Mouse (Mus musculus): ENCODE data around the gene Efcab10. TPM values are rescaled to one million over a fixed set of nuclear protein-coding genes. Genes with fewer than 3 reads are reported as not detected.

Gene Efcab10
- total RNA-seq (2021) = not detected

DNA sequence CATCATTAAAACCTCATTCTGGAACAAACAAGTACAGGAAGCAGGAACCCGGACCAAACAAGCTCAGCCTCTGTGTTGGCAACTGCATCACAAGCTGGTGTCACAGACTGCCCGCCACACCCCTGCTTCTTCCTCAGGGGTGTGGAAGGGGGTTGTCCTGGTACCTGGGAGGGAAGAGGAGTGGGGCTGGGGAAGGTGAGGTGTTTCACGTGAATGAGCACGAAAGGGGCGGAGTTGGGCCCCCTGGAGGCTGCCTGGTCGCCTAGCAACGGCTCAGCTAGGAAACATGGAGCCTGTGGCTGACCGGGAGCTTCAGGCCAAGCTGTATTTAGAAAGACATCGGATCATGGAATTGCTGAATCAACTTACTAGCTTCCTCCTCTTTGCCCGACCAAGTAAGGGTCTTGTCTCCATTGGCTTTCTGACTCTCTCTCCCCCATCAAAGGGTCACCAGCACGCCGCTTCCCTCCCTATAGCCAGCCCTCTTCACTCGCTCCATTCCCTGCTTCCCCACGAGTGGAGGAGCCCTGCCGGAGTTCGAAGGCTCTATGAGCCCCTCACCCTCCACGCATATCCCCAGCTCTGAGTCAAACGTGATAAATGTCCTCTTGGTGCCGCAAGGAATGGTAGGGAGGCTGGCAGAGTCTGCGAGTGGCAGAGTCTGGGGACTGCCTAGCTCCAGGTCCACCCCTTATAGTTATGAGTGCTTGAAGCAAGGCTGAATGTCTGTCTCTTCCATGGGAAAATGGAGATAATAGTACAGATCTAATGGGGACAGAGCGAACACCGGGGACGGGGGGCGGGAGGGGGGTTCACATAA, at the start of gene Efcab10:
TSS of gene Efcab10 (plus strand) at position 51 of the 820 bp plus-strand sequence.
- DNase-seq = no peak
- intact Hi-C loops (cut with DNase I) = no loop called here

DNA sequence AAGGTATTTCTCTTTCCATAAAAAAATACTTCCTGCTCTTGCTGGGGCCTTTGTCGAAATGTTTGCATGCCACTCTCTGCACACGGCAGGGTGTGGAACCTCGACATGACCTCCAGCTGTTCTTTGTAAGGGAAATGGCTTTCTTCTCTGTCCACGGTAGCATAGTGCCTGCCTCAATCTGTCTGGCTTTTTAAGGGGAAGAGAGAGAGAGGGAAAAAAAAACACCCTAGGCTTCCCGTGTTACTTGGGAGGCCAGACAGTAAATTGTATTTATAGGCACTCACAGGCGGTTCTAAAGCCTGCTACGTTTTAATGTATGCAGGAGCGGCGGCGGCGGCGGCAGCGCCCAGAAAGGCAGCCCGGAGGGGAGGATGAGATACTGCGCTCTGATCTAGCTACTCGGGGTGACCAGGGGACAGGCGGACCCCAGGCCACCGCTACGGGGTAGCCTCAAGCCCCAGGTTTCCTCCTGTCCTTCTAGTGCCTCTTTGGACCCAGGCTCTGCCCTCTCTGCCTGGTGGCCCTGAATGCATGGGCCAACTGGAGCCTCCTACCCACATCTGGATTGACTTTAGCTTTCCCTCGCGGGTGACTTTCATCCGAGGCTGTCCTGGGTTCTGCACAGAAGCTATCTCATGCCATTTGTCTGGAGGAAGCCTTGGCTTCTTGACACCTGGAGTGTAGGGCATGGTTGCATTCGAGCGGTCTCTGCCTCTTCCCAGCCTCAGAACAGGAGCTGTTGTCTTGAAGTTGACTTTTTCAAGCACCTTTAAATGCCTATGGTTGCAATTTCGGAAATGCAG, 49.5 kb upstream of the Efcab10 start:
- DNase-seq = no peak
- intact Hi-C loops (cut with DNase I) = no loop called here

DNA sequence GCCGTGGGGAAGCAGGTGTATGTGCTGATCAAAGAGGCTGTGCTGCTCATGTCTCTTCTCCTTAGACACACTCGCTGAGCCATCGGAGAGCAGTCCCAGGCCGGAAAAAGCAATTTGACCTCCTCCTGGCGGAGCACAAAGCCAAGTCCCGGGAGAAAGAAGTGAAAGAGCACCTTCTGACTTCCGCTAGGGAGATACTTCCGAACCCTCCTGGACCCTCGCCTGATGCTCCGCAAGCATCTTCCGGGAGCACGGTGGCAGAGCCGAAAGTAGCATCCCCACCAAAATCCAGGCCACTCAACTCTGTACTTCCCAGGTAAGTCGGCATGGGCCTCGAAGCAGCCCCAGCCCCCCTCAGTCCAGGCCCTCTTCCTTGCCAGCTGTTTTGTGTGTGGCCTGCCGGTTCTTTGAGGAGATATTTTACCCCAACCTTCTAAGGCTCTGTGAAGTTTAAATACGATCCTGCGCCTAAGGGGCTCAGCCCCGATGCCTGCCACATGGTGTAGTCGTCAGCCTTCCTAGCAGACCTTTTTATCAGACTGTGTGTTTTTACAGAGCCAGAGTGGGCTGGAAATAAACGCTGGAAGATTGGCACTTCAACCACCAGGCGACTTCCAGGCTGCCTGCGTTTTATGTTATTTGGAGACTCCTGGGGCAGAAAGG, 48.8 kb upstream of the Efcab10 start:
- intact Hi-C loops (cut with DNase I) = no loop called here
- no peak for DNase-seq

DNA sequence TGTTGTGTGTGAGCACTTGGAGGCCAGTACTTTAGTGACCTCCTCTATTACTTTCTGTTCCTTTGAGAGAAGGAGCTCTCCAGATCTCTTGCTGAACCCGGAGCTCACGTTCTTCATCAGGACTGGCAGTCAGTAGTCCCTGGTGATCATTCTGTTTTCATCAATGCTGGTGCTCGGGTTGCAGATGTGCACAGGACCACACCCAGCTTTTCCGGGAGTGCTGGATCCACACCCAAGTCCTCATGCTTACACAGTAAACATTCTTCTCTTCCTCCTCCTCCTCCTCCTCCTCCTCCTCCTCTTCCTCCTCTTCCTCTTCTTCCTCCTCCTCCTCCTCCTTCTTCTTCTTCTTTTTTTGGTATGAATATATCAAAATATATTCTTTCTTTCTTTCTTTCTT, 42.0 kb upstream of the Efcab10 start:
- no peak for DNase-seq
- intact Hi-C loops (cut with DNase I) = no loop called here

DNA sequence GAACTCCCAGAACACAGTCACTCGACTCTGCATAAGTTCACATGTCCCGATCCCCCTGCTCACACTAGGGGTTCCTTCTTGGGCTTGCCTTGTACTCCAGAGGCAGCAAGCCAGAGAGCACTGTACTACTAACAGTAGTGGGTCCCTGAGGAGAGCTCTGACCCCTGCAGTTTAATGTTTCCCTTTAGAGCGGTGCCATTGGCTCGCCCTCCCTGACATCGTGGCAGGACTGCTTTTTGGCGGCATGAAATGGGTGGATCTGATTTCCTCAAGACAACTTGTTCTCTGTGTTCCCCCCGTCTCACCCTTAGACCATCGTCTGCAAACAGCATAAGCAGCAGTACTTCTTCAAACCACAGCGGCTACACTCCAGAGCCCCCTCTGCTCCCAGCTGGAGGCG, 36.3 kb upstream of the Efcab10 start:
- no peak for DNase-seq
- intact Hi-C loops (cut with DNase I) = no loop called here

DNA sequence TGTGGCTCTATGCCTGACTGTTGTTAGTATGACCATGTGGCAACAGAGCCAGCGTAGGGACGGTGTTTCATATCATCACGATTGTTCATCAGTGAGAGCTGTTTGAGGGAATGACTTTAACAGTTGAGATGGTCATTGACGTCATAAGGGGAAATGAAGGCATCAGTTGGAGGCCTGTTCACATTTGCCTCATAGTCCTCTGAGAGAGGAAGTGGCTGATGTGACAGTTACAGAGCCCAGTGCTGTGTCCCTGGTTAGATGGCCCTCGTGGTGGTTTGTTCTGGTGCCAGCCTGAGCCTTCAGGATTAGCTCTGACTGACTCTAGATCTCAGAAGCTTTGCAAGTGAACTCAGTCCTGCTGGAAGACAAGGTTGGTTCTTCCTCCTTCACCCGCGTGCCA, 35.4 kb upstream of the Efcab10 start:
- intact Hi-C loops (cut with DNase I) = no loop called here
- no peak for DNase-seq

DNA sequence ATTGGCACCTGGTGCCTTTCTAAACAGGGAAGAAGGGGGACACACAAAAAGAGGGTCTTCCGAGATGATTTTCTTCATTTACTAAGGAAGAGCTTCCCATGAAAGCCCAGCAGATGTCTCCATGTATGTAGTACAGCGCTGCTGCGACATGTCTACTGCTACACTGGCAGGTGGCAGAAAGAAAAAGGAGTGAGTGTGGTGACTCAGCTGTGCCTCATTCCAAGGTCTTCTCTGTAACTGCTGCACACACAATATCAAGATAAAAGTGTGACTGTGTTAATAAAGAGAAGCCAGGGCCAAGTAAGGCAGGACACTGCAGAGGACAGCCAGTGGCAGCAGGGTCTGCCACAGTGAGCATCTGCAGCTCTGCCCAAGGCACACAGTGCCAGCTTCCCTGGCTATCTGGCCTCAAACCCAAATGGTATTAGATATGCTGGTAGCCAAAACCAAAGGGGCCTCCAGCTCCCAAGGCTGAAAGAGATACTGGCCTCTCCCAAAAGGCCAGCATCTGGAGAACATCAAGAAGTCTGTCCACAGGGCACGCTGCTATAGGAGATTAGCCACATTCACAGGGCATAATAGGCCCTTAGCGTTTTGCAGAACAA, 34.7 kb upstream of the Efcab10 start:
- DNase-seq = no peak
- intact Hi-C loops (cut with DNase I) = no loop called here

DNA sequence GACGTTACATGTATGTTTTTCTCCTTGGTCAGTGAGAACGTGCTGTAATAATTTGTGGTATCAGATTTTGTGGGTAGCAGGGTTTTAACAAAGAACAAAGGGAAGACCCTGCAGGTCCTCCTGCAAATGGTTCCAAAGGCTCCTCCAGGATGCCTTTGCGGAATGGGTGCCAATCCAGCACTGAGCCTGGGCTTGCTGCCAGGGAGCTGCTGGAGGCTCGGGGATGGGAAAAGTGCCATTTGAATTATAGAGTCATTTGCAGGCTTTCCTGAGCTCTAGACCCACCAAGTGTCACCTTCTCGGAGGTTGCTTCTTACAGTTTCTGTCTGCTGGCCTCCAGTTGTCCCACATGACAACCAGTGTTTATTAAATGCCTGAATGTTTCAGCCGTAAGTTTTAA, 33.9 kb upstream of the Efcab10 start:
- DNase-seq = peak; percentile 60 to 68
- intact Hi-C loops (cut with DNase I) = no loop called here

DNA sequence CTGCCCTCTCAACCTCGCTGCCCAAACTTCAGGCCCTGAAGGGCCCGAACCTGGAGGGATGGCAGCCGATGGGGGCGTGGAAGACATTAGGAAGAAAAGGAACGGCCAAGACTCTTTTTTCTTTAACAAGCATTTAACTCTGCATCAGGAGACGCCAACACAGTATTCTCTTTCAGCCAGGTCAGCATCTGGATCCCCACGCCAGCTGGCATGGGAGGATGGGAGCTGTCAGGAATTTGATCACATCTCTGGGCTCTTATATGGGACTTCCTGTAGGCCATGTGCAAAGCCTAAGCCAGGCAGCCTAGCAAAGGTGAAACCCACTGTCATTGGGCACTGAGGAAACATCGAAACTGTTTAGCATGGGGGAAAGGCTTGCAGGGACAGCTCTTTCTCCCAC, 30.1 kb upstream of the Efcab10 start:
- no peak for DNase-seq
- intact Hi-C loops (cut with DNase I) = no loop called here

DNA sequence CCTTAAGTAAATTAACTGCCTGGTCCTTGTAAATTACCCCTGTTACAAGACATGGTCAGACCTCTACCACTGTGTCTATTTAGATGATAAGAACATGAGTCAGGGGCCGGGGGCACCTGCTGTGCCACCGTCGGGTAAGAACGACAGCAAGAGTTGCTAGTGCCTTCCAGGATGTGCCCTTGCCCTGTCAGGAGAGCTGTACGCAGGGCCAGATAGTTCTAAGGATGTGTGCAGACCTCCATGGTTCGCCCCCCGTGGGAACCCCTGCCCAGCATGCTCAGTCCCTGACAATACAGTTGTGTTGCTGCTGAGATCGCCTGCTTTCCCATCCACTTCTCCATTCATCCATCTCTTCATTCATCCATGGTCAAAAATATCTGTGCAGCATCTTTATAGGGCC, 29.5 kb upstream of the Efcab10 start:
- DNase-seq = no peak
- intact Hi-C loops (cut with DNase I) = no loop called here

DNA sequence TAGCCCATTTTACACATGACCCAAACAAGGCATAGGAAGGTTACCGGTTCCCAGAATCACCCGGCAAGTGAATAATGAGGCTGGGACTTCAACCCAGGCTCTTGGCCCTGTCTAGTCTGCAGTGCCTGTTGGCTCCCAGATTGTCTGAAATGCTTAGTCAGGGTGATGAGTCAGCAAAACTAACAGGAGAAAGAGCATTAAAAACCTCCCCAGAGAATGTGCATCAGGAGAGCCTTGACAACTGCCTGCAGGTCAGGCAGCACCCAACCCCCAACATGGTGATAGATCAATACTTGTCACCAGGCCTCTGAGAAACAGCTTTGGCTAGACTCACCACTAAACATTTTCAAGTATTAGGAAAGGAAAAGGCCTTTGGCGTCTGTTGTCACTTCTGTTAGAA, 25.1 kb upstream of the Efcab10 start:
- intact Hi-C loops (cut with DNase I) = no loop called here

DNA sequence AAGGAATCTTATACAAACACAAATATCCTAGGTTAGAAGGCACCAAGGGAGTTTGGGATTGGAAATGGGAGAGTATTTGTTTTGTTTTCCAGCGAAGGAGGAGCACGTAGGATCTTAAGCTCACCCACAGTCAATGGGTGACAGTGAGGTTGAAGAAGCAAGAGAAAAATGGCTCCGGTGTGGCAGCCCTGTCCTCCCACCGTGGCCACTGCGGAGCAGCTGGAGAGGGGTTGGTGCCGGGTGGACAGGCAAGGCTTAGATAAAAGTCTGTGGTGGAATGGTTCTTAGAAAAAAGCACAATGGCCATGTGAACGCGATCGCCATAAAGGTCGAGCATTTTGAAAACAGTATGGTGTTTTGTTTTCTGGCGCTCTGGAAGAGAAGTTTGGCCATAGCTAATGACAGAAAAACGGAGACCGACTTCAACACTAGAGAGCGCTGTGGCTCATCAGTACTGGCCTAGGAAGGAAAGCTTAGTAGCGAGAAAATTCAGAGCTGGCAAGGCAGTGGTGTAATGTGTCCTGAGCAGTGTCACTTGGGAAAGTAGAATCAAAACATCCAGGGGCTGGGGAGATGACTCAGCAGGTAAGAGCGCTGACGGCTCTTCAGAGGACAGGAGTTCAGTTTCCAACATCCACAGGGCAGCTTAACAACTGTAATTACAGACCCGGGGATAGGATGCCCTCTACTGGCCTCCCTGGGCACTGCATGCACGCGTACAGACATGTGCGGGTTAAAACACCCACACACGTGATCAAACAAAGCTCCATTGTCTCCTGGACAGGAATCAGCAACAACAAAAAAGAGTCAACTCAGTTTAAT, 14.8 kb upstream of the Efcab10 start:
- intact Hi-C loops (cut with DNase I) = loop anchor here (2.0 to 5.0 kb wide), 2 partner anchors 98 to 353 kb away; no protein-coding TSS in a partner anchor
- peak; percentile 67 to 77 for DNase-seq

More for the DNA sequence above, 25.1 kb upstream of the Efcab10 start:
- no peak for DNase-seq

DNA sequence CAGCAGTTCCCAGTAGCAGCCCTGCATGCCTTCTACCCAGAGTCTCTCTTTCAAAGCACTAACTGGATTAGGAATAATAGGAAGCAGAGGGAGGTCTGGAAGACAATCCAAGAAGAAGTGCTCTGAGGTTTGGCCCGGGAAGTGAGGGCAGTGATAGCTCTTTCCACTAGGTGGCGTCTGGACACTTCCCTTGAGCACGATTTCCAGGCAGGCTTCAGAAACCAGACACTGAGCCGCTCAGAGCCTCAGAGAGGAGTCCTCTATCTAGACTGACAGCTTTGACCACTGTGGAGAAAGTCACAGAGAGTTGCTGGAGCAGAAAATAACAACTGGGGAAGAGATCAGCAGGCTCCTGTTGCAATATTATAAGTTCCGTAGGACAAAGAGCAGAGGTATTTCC, 5.8 kb upstream of the Efcab10 start:
- DNase-seq = peak; percentile 66 to 69
- intact Hi-C loops (cut with DNase I) = loop anchor here (1.0 to 5.0 kb wide), 3 partner anchors 35 to 1803 kb away; no protein-coding TSS in a partner anchor

DNA sequence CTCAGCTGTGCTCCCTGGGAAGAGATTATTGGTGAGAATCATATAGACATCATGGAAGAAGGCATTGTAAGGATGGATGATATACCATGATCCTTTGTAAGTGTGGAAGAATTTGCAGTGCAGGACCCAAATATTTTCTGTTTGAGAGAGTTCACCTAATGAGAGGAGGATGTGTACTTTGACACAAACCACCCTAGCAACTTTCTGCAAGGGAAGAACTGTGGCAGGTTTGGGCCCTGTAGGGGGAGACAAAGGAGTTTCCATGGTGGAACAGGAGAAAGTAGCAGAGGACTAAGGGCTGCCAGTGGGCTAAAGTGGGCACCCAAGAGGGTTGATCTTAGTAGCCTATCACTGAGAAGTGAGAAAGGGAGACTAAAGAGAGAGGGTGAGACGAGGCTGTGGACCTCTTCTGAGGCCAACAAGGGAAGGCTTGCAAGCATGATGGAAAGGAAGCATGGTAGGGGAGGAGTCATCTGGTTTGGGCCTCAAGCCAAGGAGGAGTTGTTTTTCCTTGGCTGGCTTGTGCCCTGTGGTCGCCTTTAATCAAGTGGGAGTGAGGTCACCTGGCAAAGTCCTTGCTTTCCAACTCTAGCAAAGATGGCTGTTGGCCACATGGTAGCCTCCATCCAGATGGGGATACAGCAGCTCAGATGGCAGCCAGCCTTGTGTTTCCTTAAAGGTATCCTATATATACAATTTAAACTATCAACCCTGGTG, 3.7 kb upstream of the Efcab10 start:
- intact Hi-C loops (cut with DNase I) = no loop called here
- no peak for DNase-seq

DNA sequence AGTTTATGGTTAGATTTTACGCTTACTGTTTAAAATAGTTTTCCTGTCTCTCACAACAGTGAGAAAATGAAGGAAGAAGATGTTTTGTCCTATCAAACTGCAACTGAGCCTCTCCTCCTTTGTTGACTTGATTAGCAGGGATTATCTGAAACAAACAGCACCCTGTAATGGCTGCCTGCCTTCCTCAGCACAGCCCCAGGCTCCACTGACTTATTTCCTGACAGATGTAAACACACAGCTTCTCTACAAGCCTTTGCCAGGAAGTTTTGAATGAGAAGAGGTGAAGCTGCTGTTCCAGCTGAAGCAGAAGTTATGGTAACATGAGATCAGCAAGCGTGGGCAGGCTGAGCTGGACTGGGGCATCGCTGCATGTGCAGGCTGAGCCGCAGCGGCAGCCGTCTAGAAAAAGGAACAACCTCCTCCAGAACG, 8.6 kb downstream of the Efcab10 start:
- intact Hi-C loops (cut with DNase I) = no loop called here
- no peak for DNase-seq

DNA sequence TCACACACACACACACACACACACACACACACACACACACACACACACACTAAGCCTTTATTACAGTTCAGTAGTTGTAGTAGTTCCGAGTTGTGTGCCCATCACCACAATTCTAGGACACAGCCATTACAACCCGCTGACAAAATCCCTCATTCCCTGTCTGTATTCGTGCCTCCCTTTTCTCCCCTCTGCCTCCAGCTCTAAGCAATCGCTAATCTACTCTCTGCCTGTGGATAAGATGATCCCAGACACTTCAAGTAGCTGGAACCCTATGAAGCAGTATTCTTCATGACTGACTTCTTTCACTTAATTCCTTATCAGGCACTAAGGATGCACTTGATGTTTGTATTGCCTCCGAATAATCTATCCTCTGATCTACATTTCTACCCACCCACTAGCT, 10.3 kb downstream of the Efcab10 start:
- intact Hi-C loops (cut with DNase I) = no loop called here
- no peak for DNase-seq

DNA sequence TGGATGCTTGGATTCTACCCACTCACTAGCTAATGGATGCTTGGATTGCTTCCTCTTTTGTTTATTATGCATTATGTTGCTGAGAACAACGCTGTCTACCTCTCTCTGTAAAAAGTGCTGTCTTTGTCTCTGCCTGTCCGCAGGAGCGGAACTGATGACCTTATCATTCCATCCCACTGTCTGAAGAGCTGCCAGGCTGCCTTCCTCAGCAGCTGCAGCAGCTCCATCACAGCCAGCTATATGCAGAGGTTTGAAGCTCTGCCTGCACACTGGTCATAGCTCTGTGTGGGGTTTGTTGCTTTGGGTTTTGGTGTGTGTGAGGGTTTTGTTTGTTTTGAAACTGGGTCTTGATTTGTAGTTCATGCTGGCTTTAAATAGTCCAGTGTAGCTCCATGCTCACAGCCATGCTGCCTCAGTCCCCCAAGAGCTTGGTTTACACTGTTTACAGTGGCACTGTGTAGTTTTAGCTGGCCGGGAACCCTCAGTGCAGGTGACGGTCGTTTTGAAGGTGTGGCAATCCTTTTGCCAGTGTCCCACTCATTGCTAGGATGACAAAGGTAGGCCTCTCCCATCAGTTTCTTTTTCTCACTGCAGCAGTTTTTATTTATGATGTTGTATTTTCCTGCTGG, 10.9 kb downstream of the Efcab10 start:
- DNase-seq = no peak
- intact Hi-C loops (cut with DNase I) = no loop called here

DNA sequence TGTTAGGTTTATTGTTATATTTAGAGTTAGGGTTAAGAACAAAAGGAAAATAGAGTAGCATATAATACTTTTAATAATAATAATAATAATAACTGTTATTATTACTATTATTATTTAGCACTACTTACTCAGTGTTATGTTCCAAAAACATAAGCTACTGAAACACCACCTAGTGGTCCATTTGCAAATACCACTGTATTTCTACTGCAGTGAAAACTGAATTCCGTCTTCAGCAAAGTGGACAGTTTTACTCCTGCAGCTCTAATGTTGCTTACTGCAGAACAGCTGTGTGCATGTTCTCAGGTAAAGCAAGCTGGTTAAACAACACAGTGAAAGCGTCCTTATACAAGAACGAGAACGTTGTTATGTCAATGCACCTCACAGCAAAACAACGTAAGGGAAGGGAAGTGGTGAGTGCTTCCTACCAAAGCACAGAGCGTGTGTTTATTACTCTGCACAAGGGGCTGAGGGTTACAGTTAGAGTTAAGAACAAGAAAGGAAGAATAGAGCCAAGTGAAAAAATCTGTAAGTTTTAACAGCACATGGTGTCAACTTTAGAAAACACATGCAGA, 17.0 kb downstream of the Efcab10 start:
- DNase-seq = no peak
- intact Hi-C loops (cut with DNase I) = no loop called here
